Mouse (Mus musculus) intestine, embryonic 14.5 days (tissue): Measurements from ENCODE around the gene Bub1. TPM values are rescaled to one million over a fixed set of nuclear protein-coding genes. Genes with fewer than 3 reads are reported as not detected.

Source experiments
- ATAC-seq: fragments of 200-750 bp; cut with Nextera tagmentation; replicated peaks from 2 replicates; pipeline ENCODE4 v1.8.0; 2017; ENCODE audit warnings: low read depth, moderate number of reproducible peaks, moderate TSS enrichment, moderate library complexity; ENCODE audit not compliant: low FRiP score, low TSS enrichment
- DNase-seq: peaks from one replicate; pipeline ENCODE4 v3.0.0-alpha.2; 2018; ENCODE audit warnings: low spot score
- H3K27ac ChIP-seq: fragments of 300-500 bp; sonication (generic); 2 replicates; pipeline ENCODE4 v1.5.1; 2014; ENCODE audit warnings: low read depth, mild to moderate bottlenecking, control low read depth
- H3K27me3 ChIP-seq: fragments of 300-500 bp; sonication (generic); replicated peaks from 2 replicates; pipeline ENCODE4 v1.6.1; 2014; ENCODE audit warnings: low read length, control low read depth; ENCODE audit not compliant: control insufficient read depth, insufficient read depth
- H3K36me3 ChIP-seq: fragments of 300-500 bp; sonication (generic); 2 replicates; pipeline ENCODE4 v1.6.1; 2014; ENCODE audit warnings: low read length, control low read depth; ENCODE audit not compliant: control insufficient read depth, insufficient read depth
- H3K4me1 ChIP-seq: fragments of 300-500 bp; sonication (generic); replicated peaks from 2 replicates; pipeline ENCODE4 v1.6.1; 2014; ENCODE audit warnings: low read length, control low read depth, mixed read lengths; ENCODE audit not compliant: control insufficient read depth, insufficient read depth
- H3K4me2 ChIP-seq: fragments of 300-500 bp; sonication (generic); 2 replicates; pipeline ENCODE4 v1.6.1; 2014; ENCODE audit warnings: low read length
- H3K4me3 ChIP-seq: fragments of 300-500 bp; sonication (generic); 2 replicates; pipeline ENCODE4 v1.5.1; 2014; ENCODE audit warnings: low read depth, low read length, control low read depth, mixed read lengths
- H3K9ac ChIP-seq: fragments of 300-500 bp; sonication (generic); 2 replicates; pipeline ENCODE4 v1.6.1; 2014; ENCODE audit warnings: mild to moderate bottlenecking, low read length
- H3K9me3 ChIP-seq: fragments of 300-500 bp; sonication (generic); 2 replicates; pipeline ENCODE4 v1.6.1; 2016; ENCODE audit warnings: low read length, control low read depth; ENCODE audit not compliant: control insufficient read depth
- WGBS: fragments of 180-500 bp; shearing (Covaris S2); extraction: QIAGEN DNeasy Blood & Tissue Kit; methylation state at CpG from one replicate; pipeline ENCODE4 v1.1.7; 2014; 5-methylcytosine and 5-hydroxymethylcytosine counted together
- polyA plus RNA-seq: library from polyadenylated mRNA; unstranded; fragments of >200 nt; fragmentation: Nextera tagmentation; extraction: Ambion mirVana; gene quantifications from 2 replicates; pipeline ENCODE4 v1.2.1, GENCODE M21; 2014

Bub1 gene
- polyA plus RNA-seq, 1 experiment from 2014 or later = 20.2 TPM

DNA sequence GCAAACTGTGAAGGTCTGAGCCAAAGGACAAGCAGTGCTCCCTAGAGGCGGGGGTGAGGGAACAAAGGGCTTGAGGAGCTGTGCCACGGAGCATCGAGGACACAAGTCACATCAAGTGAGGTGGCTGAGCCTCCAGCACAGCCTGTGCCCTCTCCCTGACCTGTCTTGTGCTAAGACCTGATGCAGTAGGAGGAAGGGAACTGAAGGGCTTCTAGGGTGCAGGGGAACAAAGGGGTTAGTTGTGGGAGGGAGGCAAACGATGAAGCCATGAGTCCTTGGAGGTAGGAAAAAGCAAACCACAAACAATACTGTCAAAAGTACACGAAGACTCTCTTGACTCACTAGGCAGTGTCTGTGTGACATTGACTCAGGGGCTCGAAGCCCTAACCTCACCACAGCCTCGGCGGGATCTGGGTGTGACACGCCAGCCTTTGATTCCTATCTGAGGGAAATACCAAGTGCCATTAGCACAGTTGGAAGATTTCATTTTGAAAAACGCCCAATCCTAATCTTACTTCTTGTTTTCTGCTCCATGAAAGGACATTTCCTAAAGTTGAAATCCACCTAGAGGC is 71.2 kb downstream of the Bub1 start:
- ATAC-seq (no peak), DNase-seq (no peak)
- Histone ChIP-seq H3K36me3 (peaks cover 24% of the 10 kb centered on the region), H3K27me3 (no peaks in the 10 kb centered on the region), H3K9ac (no peak overlapping the region), H3K4me2 (no peak overlapping the region), H3K4me3 (no peak overlapping the region), H3K27ac (no peak overlapping the region), H3K9me3 (no peaks in the 10 kb centered on the region), H3K4me1 (no peaks in the 10 kb centered on the region)
- WGBS = 70% methylated on average over 10 of the region's 10 CpGs

DNA sequence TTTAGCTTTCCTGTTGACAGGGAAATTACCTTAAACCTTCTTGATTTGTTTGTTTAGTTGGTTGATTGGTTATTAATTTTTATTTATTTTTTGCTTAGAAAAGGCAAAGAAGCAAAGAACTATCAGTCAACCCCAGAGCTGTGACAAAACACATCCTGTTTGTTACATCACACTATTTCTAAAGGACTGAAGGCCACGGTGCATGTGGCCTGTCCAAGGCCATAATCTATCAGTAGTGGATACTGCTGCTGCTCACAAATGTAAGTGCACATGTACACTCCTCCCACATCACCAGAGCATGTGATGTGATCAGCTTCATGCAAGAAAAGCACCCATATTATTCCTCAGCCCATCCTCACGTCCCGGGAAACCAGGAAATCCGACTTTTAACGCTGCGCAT is 71.7 kb downstream of the Bub1 start:
- Histone ChIP-seq H3K4me3 (no peak overlapping the region), H3K9ac (no peak overlapping the region), H3K27ac (no peak overlapping the region), H3K9me3 (no peaks in the 10 kb centered on the region), H3K4me2 (no peak overlapping the region), H3K27me3 (no peaks in the 10 kb centered on the region), H3K36me3 (peaks cover 24% of the 10 kb centered on the region), H3K4me1 (no peaks in the 10 kb centered on the region)
- WGBS = 90% methylated on average over 6 of the region's 6 CpGs
- ATAC-seq (no peak), DNase-seq (no peak)

DNA sequence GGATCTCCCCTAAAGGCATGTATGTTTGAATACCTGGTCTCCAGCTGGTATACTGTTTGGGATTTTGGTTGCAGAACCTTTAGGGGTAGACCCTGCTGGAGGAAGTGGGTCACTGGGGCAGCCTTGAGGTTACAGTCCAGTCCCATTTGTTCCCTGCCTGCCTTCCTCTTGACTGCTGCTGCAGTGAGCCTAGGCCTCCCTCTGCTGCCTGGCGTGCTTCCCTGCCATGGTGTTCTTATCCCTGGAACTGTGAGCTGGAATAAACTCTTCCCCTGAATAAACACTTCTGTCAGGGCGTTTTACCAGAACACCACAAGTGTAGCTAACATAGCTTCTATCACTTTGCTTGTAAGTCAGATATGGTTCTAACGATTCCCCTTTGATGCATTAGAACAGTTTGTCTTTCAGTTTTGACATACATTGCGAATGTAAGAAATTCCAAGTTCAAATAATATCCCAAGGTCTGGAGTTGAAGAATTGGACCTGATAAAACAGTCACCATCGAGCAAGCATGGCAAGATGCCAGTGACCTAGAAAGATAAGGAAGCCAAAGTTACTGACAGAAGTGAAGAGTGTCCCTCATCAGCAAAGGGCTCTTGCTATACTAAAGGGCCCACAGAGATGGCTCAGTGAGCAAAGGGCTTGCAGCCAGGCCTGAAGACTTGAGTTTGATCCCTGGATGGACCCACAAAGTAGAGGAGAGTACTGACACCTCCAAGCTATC is 72.3 kb downstream of the Bub1 start:
- DNase-seq (no peak), ATAC-seq (no peak)
- H3K27ac ChIP-seq = no peak overlapping the region
- no peaks in the 10 kb centered on the region for H3K27me3 ChIP-seq
- H3K36me3 ChIP-seq = peaks cover 24% of the 10 kb centered on the region
- no peaks in the 10 kb centered on the region for H3K9me3 ChIP-seq
- no peaks in the 10 kb centered on the region for H3K4me1 ChIP-seq
- H3K4me3 ChIP-seq = no peak overlapping the region
- H3K4me2 ChIP-seq = no peak overlapping the region
- WGBS = 75% methylated on average over 5 of the region's 5 CpGs
- H3K9ac ChIP-seq = no peak overlapping the region

DNA sequence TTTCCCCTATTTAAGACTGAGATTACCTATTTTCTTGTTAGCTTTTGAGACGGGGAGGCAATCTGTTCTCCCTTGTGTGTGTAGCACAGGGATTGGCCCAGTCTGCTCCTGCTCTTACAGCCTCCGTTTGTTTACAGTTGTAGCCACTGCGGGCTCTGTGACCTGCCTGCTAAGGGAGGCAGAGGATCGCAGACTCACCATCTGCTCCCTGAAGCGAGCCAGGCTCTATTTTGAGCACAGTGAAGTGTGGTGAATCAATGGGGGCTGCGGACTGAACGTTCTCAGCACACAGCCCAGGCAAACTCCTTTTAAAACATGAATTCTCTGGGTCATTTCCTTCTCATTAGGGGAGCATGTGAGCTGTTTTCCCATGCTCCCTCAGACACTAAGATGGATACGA is 74.5 kb downstream of the Bub1 start:
- H3K36me3 ChIP-seq = peaks cover 18% of the 10 kb centered on the region
- H3K4me3 ChIP-seq = no peak overlapping the region
- no peak overlapping the region for H3K9ac ChIP-seq
- DNase-seq (no peak), ATAC-seq (no peak)
- H3K4me1 ChIP-seq = no peaks in the 10 kb centered on the region
- no peaks in the 10 kb centered on the region for H3K27me3 ChIP-seq
- 14% methylated on average over 8 of the region's 8 CpGs for WGBS
- H3K9me3 ChIP-seq = no peaks in the 10 kb centered on the region
- no peak overlapping the region for H3K4me2 ChIP-seq
- no peak overlapping the region for H3K27ac ChIP-seq

DNA sequence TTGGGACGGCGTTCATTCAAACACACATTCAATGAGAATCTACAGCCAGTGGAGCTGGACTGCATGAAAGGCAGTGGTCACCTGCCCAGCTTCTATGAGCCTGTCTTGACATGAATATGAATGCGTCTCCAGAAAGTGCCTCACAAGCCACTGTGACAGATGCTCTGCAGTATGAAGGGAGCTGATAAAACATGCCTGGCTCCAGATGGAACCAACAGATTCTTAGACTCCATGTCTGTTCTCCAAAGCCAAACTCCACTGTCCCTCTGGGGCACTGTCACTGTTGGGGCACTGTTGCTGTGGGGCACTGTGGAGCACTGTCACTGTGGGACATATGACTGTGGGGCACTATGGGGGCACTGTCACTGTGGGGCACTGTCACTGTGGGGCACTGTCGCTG is 77.6 kb downstream of the Bub1 start:
- Histone ChIP-seq H3K27me3 (no peaks in the 10 kb centered on the region), H3K9me3 (no peaks in the 10 kb centered on the region), H3K4me1 (no peaks in the 10 kb centered on the region), H3K4me2 (no peak overlapping the region), H3K4me3 (no peak overlapping the region), H3K9ac (no peak overlapping the region), H3K27ac (no peak overlapping the region), H3K36me3 (no peaks in the 10 kb centered on the region)
- no peak for DNase-seq
- no peak for ATAC-seq
- 95% methylated on average over 4 of the region's 4 CpGs for WGBS

DNA sequence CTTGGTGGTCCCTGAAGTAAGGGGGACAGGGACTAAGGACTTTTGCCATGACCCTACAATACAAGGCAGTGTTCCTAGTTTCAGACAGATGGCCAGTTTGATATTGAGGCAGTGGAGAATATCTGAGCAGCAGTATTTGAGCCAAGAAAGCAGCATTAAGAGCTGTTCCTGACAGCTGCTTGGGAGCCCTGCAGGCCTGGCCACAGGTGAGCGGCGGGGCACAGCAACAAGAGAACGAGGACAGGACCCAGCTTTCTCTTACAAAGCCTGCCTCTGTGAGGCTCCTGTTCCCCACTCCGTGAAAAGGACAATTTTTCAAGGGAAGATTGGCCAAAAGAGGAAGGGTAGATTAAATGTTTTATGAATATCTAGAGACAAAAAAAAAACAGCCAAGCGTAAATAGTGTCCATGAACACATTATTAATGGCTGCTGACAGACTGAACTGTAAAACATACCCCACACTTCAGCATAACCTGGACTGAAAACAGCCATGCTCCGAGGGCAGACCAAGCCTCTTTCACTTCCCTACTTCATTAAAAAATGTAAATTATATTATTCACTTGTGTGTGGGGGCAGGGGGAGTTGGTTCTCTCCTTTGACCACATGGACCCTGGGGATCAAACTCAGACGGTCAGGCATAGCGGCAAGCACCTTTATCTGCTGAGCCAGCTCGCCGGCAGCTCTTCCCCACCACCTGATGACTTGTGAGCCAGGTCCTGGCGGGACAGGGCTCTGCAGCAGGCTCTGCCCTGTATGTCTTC is 79.6 kb downstream of the Bub1 start:
- no peaks in the 10 kb centered on the region for H3K4me1 ChIP-seq
- no peaks in the 10 kb centered on the region for H3K36me3 ChIP-seq
- no peak overlapping the region for H3K9ac ChIP-seq
- no peak overlapping the region for H3K4me2 ChIP-seq
- DNase-seq = no peak
- H3K27ac ChIP-seq = no peak overlapping the region
- WGBS = 69% methylated on average over 11 of the region's 11 CpGs
- no peak for ATAC-seq
- no peak overlapping the region for H3K4me3 ChIP-seq
- H3K27me3 ChIP-seq = no peaks in the 10 kb centered on the region
- no peaks in the 10 kb centered on the region for H3K9me3 ChIP-seq

Other genes with a start within 250 kb of the Bub1 start
- gene Zfp661, start 244.8 kb downstream of the Bub1 start, polyA plus RNA-seq = 4.0 and 4.4 TPM in 2 replicates
- gene Mrps5, start 244.6 kb downstream of the Bub1 start, polyA plus RNA-seq = 154 and 155 TPM in 2 replicates
- gene Mal, start 175.2 kb downstream of the Bub1 start, polyA plus RNA-seq = 0.60 and 0.81 TPM in 2 replicates
- gene Mall, start 101.9 kb downstream of the Bub1 start, polyA plus RNA-seq = 6.1 and 7.5 TPM in 2 replicates
- 20.6 and 22.7 TPM in 2 replicates for gene Nphp1, start 43.0 kb downstream of the Bub1 start, polyA plus RNA-seq
- gene Mtln, start 39.4 kb downstream of the Bub1 start, polyA plus RNA-seq = 38.3 and 43.7 TPM in 2 replicates
- 0.19 and 0.23 TPM in 2 replicates for gene Acoxl, start 7.0 kb upstream of the Bub1 start, polyA plus RNA-seq